Mouse (Mus musculus) forebrain, postnatal 0 days (tissue): ENCODE measurements around the gene Tacr1. TPM values are rescaled to one million over a fixed set of nuclear protein-coding genes. Genes with fewer than 3 reads are reported as not detected.
A peak's percentile ranks its signal among the peaks of the same experiment; 100 is the strongest.

Experiments
- ATAC-seq: fragments of 200-750 bp; cut with Nextera tagmentation; 2 replicates; pipeline ENCODE4 v1.8.0; 2017; ENCODE audit warnings: mild to moderate bottlenecking, moderate library complexity
- DNase-seq: peaks from one replicate; pipeline ENCODE4 v3.0.0-alpha.2; 2015
- H3K27ac ChIP-seq: fragments of 300-500 bp; sonication (generic); 2 replicates; pipeline ENCODE4 v1.5.1; 2014; ENCODE audit warnings: low read depth, mild to moderate bottlenecking, antibody characterized with exemption, low read length, moderate library complexity, mixed read lengths
- H3K27me3 ChIP-seq: fragments of 300-500 bp; sonication (generic); 2 replicates; pipeline ENCODE4 v1.6.1; 2014; ENCODE audit warnings: mild to moderate bottlenecking, low read length, mixed read lengths; ENCODE audit not compliant: insufficient read depth
- H3K36me3 ChIP-seq: fragments of 300-500 bp; sonication (generic); 2 replicates; pipeline ENCODE4 v1.6.1; 2014; ENCODE audit warnings: mild to moderate bottlenecking, moderate library complexity; ENCODE audit not compliant: insufficient read depth
- H3K4me1 ChIP-seq: fragments of 300-500 bp; sonication (generic); 2 replicates; pipeline ENCODE4 v1.6.1; 2014; ENCODE audit warnings: antibody characterized with exemption; ENCODE audit not compliant: insufficient read depth
- H3K4me2 ChIP-seq: fragments of 300-500 bp; sonication (generic); 2 replicates; pipeline ENCODE4 v1.6.1; 2014; ENCODE audit warnings: low read depth, mild to moderate bottlenecking, moderate library complexity
- H3K4me3 ChIP-seq: fragments of 300-500 bp; sonication (generic); 2 replicates; pipeline ENCODE4 v1.5.1; 2014; ENCODE audit warnings: low read depth, low read length, mixed read lengths
- H3K9ac ChIP-seq: fragments of 300-500 bp; sonication (generic); 2 replicates; pipeline ENCODE4 v1.6.1; 2014; ENCODE audit warnings: mild to moderate bottlenecking
- H3K9me3 ChIP-seq: fragments of 300-500 bp; sonication (generic); 2 replicates; pipeline ENCODE4 v1.6.1; 2016; ENCODE audit warnings: low read length
- CTCF ChIP-seq: sonication (generic); IDR thresholded peaks from 2 replicates; pipeline ENCODE4 v1.5.1; 2016; ENCODE audit warnings: antibody characterized with exemption, control low read depth, low read depth
- WGBS: fragments of 180-500 bp; shearing (Covaris S2); extraction: QIAGEN DNeasy Blood & Tissue Kit; methylation state at CpG from one replicate; pipeline ENCODE4 v1.1.7; 2014; 5-methylcytosine and 5-hydroxymethylcytosine counted together
- polyA plus RNA-seq: library from polyadenylated mRNA; unstranded; fragments of >200 nt; fragmentation: Nextera tagmentation; extraction: Ambion mirVana; gene quantifications from 2 replicates; pipeline ENCODE4 v1.2.1, GENCODE M21; 2015
- total RNA-seq: library from RNA; depleted of rRNA; stranded (reverse); fragments of >200 nt; gene quantifications from 2 replicates; pipeline ENCODE4 v1.2.3, GENCODE M21; 2014

Tacr1 gene
- total and polyA plus RNA-seq, 2 experiments from 2014 or later: 2.2 to 3.8 TPM

DNA sequence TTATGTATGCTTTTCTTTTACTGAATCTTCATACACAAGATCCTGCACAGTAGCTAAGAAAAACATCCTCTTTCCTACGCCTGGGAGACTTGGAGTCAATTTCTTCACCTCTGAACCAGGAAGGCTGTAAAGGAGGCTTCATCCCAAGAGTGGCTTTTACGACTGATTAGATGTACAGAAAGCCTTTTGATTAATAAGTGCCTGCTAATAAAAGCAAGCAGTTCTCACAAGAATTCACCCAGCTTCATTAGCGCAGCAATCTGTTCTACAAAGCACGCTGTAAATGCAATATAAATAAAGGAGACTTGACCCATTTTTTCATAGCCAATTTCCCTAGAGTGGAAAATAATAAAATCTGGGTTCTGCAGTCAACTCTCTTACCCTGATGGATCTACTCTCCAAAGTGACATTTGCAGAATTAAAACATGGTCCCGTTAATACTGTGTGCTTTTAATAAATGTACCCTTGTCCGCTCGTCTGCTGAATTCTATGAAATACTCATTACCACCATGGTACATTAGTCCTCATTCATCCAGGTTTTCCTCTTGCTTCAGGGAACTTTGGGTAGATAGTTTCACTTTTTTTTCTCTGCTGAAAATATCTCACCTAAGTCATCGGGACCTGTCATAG lies 193.4 kb downstream of the Tacr1 start:
- no peak overlapping the region for H3K4me3 ChIP-seq
- H3K36me3 ChIP-seq: no peaks in the 10 kb centered on the region
- 29% methylated on average over 8 of the region's 8 CpGs for WGBS
- no peaks in the 10 kb centered on the region for H3K4me1 ChIP-seq
- H3K4me2 ChIP-seq: no peak overlapping the region
- DNase-seq (peak; percentile 31), ATAC-seq (peak; percentile 36; the same call in 1 of the 2 replicates)
- H3K9me3 ChIP-seq: no peaks in the 10 kb centered on the region
- H3K27me3 ChIP-seq: no peaks in the 10 kb centered on the region
- no peak overlapping the region for H3K9ac ChIP-seq
- H3K27ac ChIP-seq: no peak overlapping the region
- TF ChIP-seq CTCF: no peak

DNA sequence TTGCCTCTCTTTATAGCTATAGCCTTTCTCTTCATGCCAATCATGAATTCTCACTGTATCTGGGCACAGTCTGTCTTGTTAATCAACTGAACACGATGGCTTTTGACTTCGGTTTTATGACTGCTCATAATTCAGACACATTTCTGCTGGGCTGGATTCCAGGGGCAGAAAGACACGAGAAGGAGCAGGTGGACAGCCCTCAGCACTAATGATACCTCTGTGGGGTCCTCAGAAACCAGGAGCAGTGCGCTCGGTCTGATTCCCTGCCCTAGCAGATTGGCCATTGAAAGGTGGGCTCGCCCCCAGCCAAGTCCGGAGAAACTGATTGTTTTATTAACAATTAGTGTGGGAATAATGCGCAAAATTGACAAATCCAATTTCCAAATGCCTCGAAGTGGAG lies 201.1 kb downstream of the Tacr1 start:
- Histone ChIP-seq H3K4me1 (no peaks in the 10 kb centered on the region), H3K4me3 (no peak overlapping the region), H3K27ac (no peak overlapping the region), H3K9ac (no peak overlapping the region), H3K36me3 (no peaks in the 10 kb centered on the region), H3K9me3 (no peaks in the 10 kb centered on the region), H3K4me2 (no peak overlapping the region), H3K27me3 (no peaks in the 10 kb centered on the region)
- TF ChIP-seq CTCF: no peak
- no peak for DNase-seq
- no peak for ATAC-seq
- 73% methylated on average over 9 of the region's 9 CpGs for WGBS

DNA sequence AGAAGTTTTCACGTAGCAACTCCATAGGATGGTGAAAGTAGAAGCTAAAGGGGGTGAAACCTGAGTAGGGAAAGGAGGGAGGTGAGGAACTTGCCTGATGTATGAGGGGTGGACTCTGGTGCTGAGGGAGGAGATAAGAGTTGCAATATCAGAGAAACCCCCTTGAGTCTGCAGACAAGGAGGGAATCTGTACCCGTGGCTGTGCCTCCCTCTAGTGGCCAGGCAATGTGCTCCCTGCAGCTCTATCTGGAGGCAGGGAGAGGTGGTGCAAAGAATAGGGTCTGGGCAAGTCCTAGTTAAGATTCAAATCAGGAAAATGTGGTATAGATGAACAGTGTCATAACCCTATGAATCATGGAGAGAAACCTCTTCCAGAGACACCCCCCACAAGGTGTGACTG lies 201.5 kb downstream of the Tacr1 start:
- Histone ChIP-seq H3K4me2 (no peak overlapping the region), H3K4me3 (no peak overlapping the region), H3K36me3 (no peaks in the 10 kb centered on the region), H3K9ac (no peak overlapping the region), H3K4me1 (no peaks in the 10 kb centered on the region), H3K27me3 (no peaks in the 10 kb centered on the region), H3K9me3 (no peaks in the 10 kb centered on the region), H3K27ac (no peak overlapping the region)
- peak; percentile 41 for DNase-seq
- WGBS: 48% methylated on average over 2 of the region's 2 CpGs
- peak; percentile 78 for TF ChIP-seq CTCF
- peak; percentile 48 for ATAC-seq

DNA sequence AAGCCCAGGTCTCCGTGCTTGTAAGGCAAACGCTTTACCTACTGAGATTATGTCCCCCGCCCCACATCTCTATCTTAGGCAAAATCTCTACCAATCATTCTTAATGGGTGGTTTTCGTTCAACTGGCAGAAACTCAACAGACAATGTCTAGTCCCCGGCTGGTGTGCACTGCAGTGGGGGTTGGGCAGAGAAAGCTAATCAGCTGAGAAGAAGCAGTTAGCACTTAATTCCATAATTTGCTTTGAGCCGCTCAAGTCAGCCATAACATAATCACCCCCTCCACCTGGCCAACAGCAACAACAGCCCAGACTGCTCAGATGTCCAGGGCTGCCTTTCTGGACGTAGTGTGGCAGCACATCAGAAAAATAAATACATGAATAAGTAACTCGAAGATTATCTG lies 202.7 kb downstream of the Tacr1 start:
- Histone ChIP-seq H3K4me2 (no peak overlapping the region), H3K4me1 (peaks cover 4% of the 10 kb centered on the region; the same call in 1 of the 2 replicates), H3K9me3 (no peaks in the 10 kb centered on the region), H3K36me3 (no peaks in the 10 kb centered on the region), H3K27me3 (no peaks in the 10 kb centered on the region), H3K9ac (no peak overlapping the region), H3K27ac (no peak overlapping the region), H3K4me3 (no peak overlapping the region)
- peak; percentile 11 for DNase-seq
- 27% methylated on average over 8 of the region's 8 CpGs for WGBS
- no peak for ATAC-seq
- no peak for TF ChIP-seq CTCF

DNA sequence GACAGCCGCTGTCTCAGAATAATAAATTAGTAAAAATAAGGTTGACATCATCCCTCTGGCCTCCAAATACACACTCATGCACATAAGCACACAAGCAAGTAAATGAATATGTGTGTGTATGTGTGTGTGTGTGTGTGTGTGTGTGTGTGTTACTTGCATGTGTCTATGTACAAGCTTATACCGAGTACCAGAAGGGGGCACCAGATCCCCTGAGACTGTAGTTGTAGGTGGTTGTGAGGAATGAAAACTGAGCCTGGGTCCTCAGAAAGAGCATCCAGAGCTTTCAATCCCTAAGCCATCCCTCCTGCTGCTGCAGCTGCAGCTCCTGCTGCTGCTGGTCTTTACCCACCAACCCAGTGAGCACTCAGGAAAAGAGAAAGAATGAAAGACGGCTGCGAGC lies 206.6 kb downstream of the Tacr1 start:
- H3K27me3 ChIP-seq: no peaks in the 10 kb centered on the region
- peaks cover 4% of the 10 kb centered on the region; the same call in 1 of the 2 replicates for H3K4me1 ChIP-seq
- H3K27ac ChIP-seq: peak overlapping the region; percentile 15; the same call in 1 of the 2 replicates
- DNase-seq (peak; percentile 20), ATAC-seq (peak; percentile 21; the same call in 1 of the 2 replicates)
- WGBS: 76% methylated on average over 4 of the region's 4 CpGs
- H3K9me3 ChIP-seq: no peaks in the 10 kb centered on the region
- no peak overlapping the region for H3K4me2 ChIP-seq
- H3K9ac ChIP-seq: no peak overlapping the region
- no peaks in the 10 kb centered on the region for H3K36me3 ChIP-seq
- no peak overlapping the region for H3K4me3 ChIP-seq
- peak; percentile 41 for TF ChIP-seq CTCF

- DNase-seq: peak; percentile 77
- H3K4me3 ChIP-seq: no peak overlapping the region
- ATAC-seq: peak; percentile 86
- H3K27ac ChIP-seq: peak overlapping the region; percentile 15; the same call in 1 of the 2 replicates
- 26% methylated on average over 7 of the region's 7 CpGs for WGBS
- no peaks in the 10 kb centered on the region for H3K9me3 ChIP-seq
- 0 out of 2 replicates have a peak overlapping the region, but pooled peaks have one; percentile 3 for H3K4me2 ChIP-seq
- H3K9ac ChIP-seq: no peak overlapping the region
- peaks cover 4% of the 10 kb centered on the region; the same call in 1 of the 2 replicates for H3K4me1 ChIP-seq
- H3K27me3 ChIP-seq: no peaks in the 10 kb centered on the region
- no peaks in the 10 kb centered on the region for H3K36me3 ChIP-seq
- TF ChIP-seq CTCF: no peak
These were observed 207.3 kb downstream of the Tacr1 start for GRCm38 (mm10) chr6:82609339-82609926.
